Mouse (Mus musculus) neural tube, embryonic 11.5 days (tissue): Measurements from ENCODE around the gene Psmc1. TPM values are rescaled to one million over a fixed set of nuclear protein-coding genes. Genes with fewer than 3 reads are reported as not detected.
A peak's percentile ranks its signal among the peaks of the same experiment; 100 is the strongest.

Experiments used
- ATAC-seq: fragments of 200-750 bp; cut with Nextera tagmentation; 2 replicates; pipeline ENCODE4 v1.8.0; 2017; ENCODE audit warnings: moderate number of reproducible peaks, mild to moderate bottlenecking, moderate TSS enrichment, moderate library complexity; ENCODE audit not compliant: insufficient read depth, low FRiP score, low TSS enrichment
- DNase-seq: peaks from one replicate; pipeline ENCODE4 v3.0.0-alpha.2; 2015; ENCODE audit warnings: low spot score
- H3K27ac ChIP-seq: fragments of 300-500 bp; sonication (generic); 2 replicates; pipeline ENCODE4 v1.5.1; 2014; ENCODE audit warnings: low read depth, mild to moderate bottlenecking, low read length
- H3K27me3 ChIP-seq: fragments of 300-500 bp; sonication (generic); 2 replicates; pipeline ENCODE4 v1.6.1; 2014; ENCODE audit warnings: mild to moderate bottlenecking, low read length, mixed read lengths; ENCODE audit not compliant: control insufficient read depth, insufficient read depth
- H3K36me3 ChIP-seq: fragments of 300-500 bp; sonication (generic); 2 replicates; pipeline ENCODE4 v1.6.1; 2014; ENCODE audit warnings: mild to moderate bottlenecking, low read length, moderate library complexity, mixed read lengths; ENCODE audit not compliant: control insufficient read depth, insufficient read depth
- H3K4me1 ChIP-seq: fragments of 300-500 bp; sonication (generic); 2 replicates; pipeline ENCODE4 v1.6.1; 2014; ENCODE audit warnings: low read length, mixed read lengths; ENCODE audit not compliant: control insufficient read depth, insufficient read depth
- H3K4me2 ChIP-seq: fragments of 300-500 bp; sonication (generic); 2 replicates; pipeline ENCODE4 v1.6.1; 2014; ENCODE audit warnings: low read depth, mild to moderate bottlenecking, moderate library complexity
- H3K4me3 ChIP-seq: fragments of 300-500 bp; sonication (generic); 2 replicates; pipeline ENCODE4 v1.5.1; 2014; ENCODE audit warnings: low read depth, low read length
- H3K9ac ChIP-seq: fragments of 300-500 bp; sonication (generic); 2 replicates; pipeline ENCODE4 v1.6.1; 2014; ENCODE audit warnings: mild to moderate bottlenecking, low read length
- H3K9me3 ChIP-seq: fragments of 300-500 bp; sonication (generic); 2 replicates; pipeline ENCODE4 v1.6.1; 2016; ENCODE audit warnings: low read length; ENCODE audit not compliant: control insufficient read depth
- WGBS: fragments of 180-500 bp; shearing (Covaris S2); extraction: QIAGEN DNeasy Blood & Tissue Kit; methylation state at CpG from one replicate; pipeline ENCODE4 v1.1.7; 2014; 5-methylcytosine and 5-hydroxymethylcytosine counted together
- polyA plus RNA-seq: library from polyadenylated mRNA; unstranded; fragments of >200 nt; fragmentation: Nextera tagmentation; extraction: Ambion mirVana; gene quantifications from 2 replicates; pipeline ENCODE4 v1.2.1, GENCODE M21; 2014

Psmc1 gene
- polyA plus RNA-seq, 1 experiment from 2014 or later = 427 TPM

- H3K27ac ChIP-seq = no peak overlapping the region
- no peaks in the 10 kb centered on the region for H3K36me3 ChIP-seq
- H3K9ac ChIP-seq = no peak overlapping the region
- H3K9me3 ChIP-seq = no peaks in the 10 kb centered on the region
- no peaks in the 10 kb centered on the region for H3K27me3 ChIP-seq
- no peak overlapping the region for H3K4me2 ChIP-seq
- DNase-seq (no peak), ATAC-seq (no peak)
- WGBS = 89% methylated on average over 3 of the region's 3 CpGs
- no peaks in the 10 kb centered on the region for H3K4me1 ChIP-seq
- H3K4me3 ChIP-seq = no peak overlapping the region
Observed at GRCm38 (mm10) chr12:100088026-100088425, 21.9 kb upstream of the Psmc1 start.

- 92% methylated on average over 5 of the region's 5 CpGs for WGBS
- H3K9ac ChIP-seq = no peak overlapping the region
- H3K27ac ChIP-seq = no peak overlapping the region
- H3K9me3 ChIP-seq = no peaks in the 10 kb centered on the region
- no peaks in the 10 kb centered on the region for H3K4me1 ChIP-seq
- no peak overlapping the region for H3K4me2 ChIP-seq
- H3K36me3 ChIP-seq = no peaks in the 10 kb centered on the region
- ATAC-seq (no peak), DNase-seq (no peak)
- H3K4me3 ChIP-seq = no peak overlapping the region
- no peaks in the 10 kb centered on the region for H3K27me3 ChIP-seq
Observed at GRCm38 (mm10) chr12:100089265-100089664, 20.7 kb upstream of the Psmc1 start.

GRCm38 (mm10) chr12:100090750-100091149 is 19.2 kb upstream of the Psmc1 start:
- ATAC-seq = no peak
- no peak overlapping the region for H3K9ac ChIP-seq
- DNase-seq = no peak
- no peak overlapping the region for H3K4me3 ChIP-seq
- H3K36me3 ChIP-seq = no peaks in the 10 kb centered on the region
- H3K27me3 ChIP-seq = no peaks in the 10 kb centered on the region
- H3K27ac ChIP-seq = no peak overlapping the region
- no peak overlapping the region for H3K4me2 ChIP-seq
- 89% methylated on average over 4 of the region's 4 CpGs for WGBS
- no peaks in the 10 kb centered on the region for H3K9me3 ChIP-seq
- H3K4me1 ChIP-seq = no peaks in the 10 kb centered on the region

GRCm38 (mm10) chr12:100093046-100093445 is 16.9 kb upstream of the Psmc1 start:
- Histone ChIP-seq H3K27me3 (no peaks in the 10 kb centered on the region), H3K4me3 (no peak overlapping the region), H3K36me3 (no peaks in the 10 kb centered on the region), H3K4me2 (no peak overlapping the region), H3K27ac (no peak overlapping the region), H3K9me3 (no peaks in the 10 kb centered on the region), H3K4me1 (no peaks in the 10 kb centered on the region), H3K9ac (no peak overlapping the region)
- DNase-seq = no peak
- WGBS = 79% methylated on average over 11 of the region's 11 CpGs
- ATAC-seq = no peak

- Histone ChIP-seq H3K4me2 (no peak overlapping the region), H3K4me1 (no peaks in the 10 kb centered on the region), H3K9ac (no peak overlapping the region; the same call in 1 of the 2 replicates), H3K4me3 (no peak overlapping the region), H3K27me3 (no peaks in the 10 kb centered on the region), H3K27ac (no peak overlapping the region), H3K36me3 (no peaks in the 10 kb centered on the region), H3K9me3 (no peaks in the 10 kb centered on the region)
- ATAC-seq (no peak), DNase-seq (no peak)
- 70% methylated on average over 3 of the region's 3 CpGs for WGBS
Observed at GRCm38 (mm10) chr12:100099971-100100706, 9.8 kb upstream of the Psmc1 start.

- DNase-seq = peak; percentile 22
- Histone ChIP-seq H3K4me1 (no peaks in the 10 kb centered on the region), H3K9me3 (no peaks in the 10 kb centered on the region), H3K27ac (no peak overlapping the region), H3K4me3 (no peak overlapping the region), H3K36me3 (no peaks in the 10 kb centered on the region), H3K9ac (no peak overlapping the region), H3K27me3 (no peaks in the 10 kb centered on the region), H3K4me2 (no peak overlapping the region)
- 72% methylated on average over 3 of the region's 3 CpGs for WGBS
- ATAC-seq = no peak
Observed at GRCm38 (mm10) chr12:100100707-100101030, 9.3 kb upstream of the Psmc1 start.

GRCm38 (mm10) chr12:100101651-100102050 is 8.3 kb upstream of the Psmc1 start:
- H3K4me2 ChIP-seq = no peak overlapping the region
- DNase-seq (peak; percentile 4), ATAC-seq (no peak)
- no peak overlapping the region for H3K9ac ChIP-seq
- WGBS = 79% methylated on average over 3 of the region's 3 CpGs
- no peak overlapping the region for H3K4me3 ChIP-seq
- H3K36me3 ChIP-seq = no peaks in the 10 kb centered on the region
- no peak overlapping the region for H3K27ac ChIP-seq
- H3K9me3 ChIP-seq = no peaks in the 10 kb centered on the region
- no peaks in the 10 kb centered on the region for H3K27me3 ChIP-seq
- H3K4me1 ChIP-seq = no peaks in the 10 kb centered on the region

GRCm38 (mm10) chr12:100104530-100104929 is 5.4 kb upstream of the Psmc1 start:
- no peaks in the 10 kb centered on the region for H3K9me3 ChIP-seq
- H3K36me3 ChIP-seq = no peaks in the 10 kb centered on the region
- DNase-seq (peak; percentile 3), ATAC-seq (no peak)
- no peak overlapping the region for H3K4me2 ChIP-seq
- H3K27me3 ChIP-seq = no peaks in the 10 kb centered on the region
- H3K9ac ChIP-seq = no peak overlapping the region
- H3K4me1 ChIP-seq = no peaks in the 10 kb centered on the region
- no peak overlapping the region for H3K4me3 ChIP-seq
- H3K27ac ChIP-seq = no peak overlapping the region
- 89% methylated on average over 5 of the region's 5 CpGs for WGBS

- Histone ChIP-seq H3K27ac (no peak overlapping the region), H3K27me3 (no peaks in the 10 kb centered on the region), H3K4me2 (no peak overlapping the region), H3K9me3 (no peaks in the 10 kb centered on the region), H3K4me3 (no peak overlapping the region), H3K36me3 (no peaks in the 10 kb centered on the region), H3K9ac (no peak overlapping the region), H3K4me1 (peaks cover 4% of the 10 kb centered on the region)
- ATAC-seq (no peak), DNase-seq (peak; percentile 74)
- 15% methylated on average over 20 of the region's 20 CpGs for WGBS
Observed at GRCm38 (mm10) chr12:100106275-100106895, 3.6 kb upstream of the Psmc1 start.
